Mouse (Mus musculus): ENCODE data around the gene Creg1.

DNA sequence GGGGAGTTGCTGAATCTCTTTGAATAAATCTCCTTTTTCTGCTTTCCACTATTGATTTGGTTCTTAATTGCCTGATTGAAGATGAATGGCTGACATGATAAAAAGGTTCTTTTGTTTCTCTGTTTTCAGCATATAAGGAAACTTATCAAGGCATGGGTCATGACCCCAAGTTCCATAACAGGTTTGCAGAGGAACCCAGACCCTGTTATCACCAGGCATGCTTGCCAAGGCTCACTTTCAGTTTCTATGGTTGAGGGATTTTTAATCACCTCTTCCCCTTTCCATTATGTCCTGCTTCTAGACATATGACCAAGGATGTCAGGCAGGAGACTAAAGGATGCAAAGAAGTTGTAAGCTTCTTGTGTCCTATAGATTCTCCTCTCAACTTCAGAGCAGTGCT is 12.4 kb upstream of the Creg1 start:
- TF ChIP-seq CTCF (IDR thresholded peaks at IDR 0.05) (no peak), POLR2A (IDR thresholded peaks at IDR 0.05; ENCODE audit: insufficient read depth, low read depth, low read length) (no peak), EP300 (IDR thresholded peaks at IDR 0.05; ENCODE audit: insufficient read depth, low read depth, low read length) (no peak)

All from heart, adult 2 months (tissue).